Mouse (Mus musculus): Measurements from ENCODE around the gene Frmd4a.

DNA sequence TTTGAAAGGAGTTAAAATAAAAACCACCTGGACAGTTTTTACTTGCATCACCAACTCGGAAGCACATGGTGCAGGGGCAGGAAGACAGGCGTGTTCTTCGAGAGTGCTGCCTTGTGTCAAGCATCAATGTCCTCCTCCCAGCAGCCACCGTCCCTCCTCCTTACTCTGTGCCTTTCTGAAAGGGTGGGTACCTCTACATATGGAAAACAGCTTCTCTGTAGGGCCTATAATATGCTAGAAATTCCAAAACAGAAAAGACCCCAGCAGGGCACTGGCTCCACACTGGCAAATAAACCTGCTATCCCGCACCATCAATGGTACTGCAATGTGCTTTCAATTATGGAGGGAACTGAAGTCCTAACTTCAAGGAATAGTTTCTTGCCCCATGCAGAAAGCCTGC, 331.0 kb downstream of the Frmd4a start:
- TF ChIP-seq CTCF (conservative IDR thresholded peaks at IDR 0.05; ENCODE audit: low read length) (no peak), POU5F1 (IDR thresholded peaks at IDR 0.05; ENCODE audit: borderline replicate concordance, low read length) (no peak), NANOG (IDR thresholded peaks at IDR 0.05; ENCODE audit: borderline replicate concordance, low read length) (no peak)
